Mouse (Mus musculus) kidney, embryonic 15.5 days (tissue): ENCODE measurements around the gene Slc25a47. TPM values are rescaled to one million over a fixed set of nuclear protein-coding genes. Genes with fewer than 3 reads are reported as not detected.

Experiments
- ATAC-seq: fragments of 200-750 bp; cut with Nextera tagmentation; replicated peaks from 2 replicates; pipeline ENCODE4 v1.8.0; 2017; ENCODE audit warnings: moderate TSS enrichment; ENCODE audit not compliant: low FRiP score
- H3K27ac ChIP-seq: fragments of 300-500 bp; sonication (generic); 2 replicates; pipeline ENCODE4 v1.5.1; 2015; ENCODE audit warnings: mild to moderate bottlenecking, inconsistent platforms
- H3K27me3 ChIP-seq: fragments of 300-500 bp; sonication (generic); 2 replicates; pipeline ENCODE4 v1.6.1; 2015; ENCODE audit warnings: inconsistent platforms
- H3K36me3 ChIP-seq: fragments of 300-500 bp; sonication (generic); 2 replicates; pipeline ENCODE4 v1.6.1; 2015; ENCODE audit warnings: inconsistent platforms
- H3K4me1 ChIP-seq: fragments of 300-500 bp; sonication (generic); 2 replicates; pipeline ENCODE4 v1.6.1; 2015; ENCODE audit warnings: inconsistent platforms
- H3K4me2 ChIP-seq: fragments of 300-500 bp; sonication (generic); 2 replicates; pipeline ENCODE4 v1.6.1; 2015; ENCODE audit warnings: moderate library complexity, mild to moderate bottlenecking, inconsistent platforms
- H3K4me3 ChIP-seq: fragments of 300-500 bp; sonication (generic); replicated peaks from 2 replicates; pipeline ENCODE4 v1.5.1; 2015; ENCODE audit warnings: mild to moderate bottlenecking, inconsistent platforms
- H3K9ac ChIP-seq: fragments of 300-500 bp; sonication (generic); 2 replicates; pipeline ENCODE4 v1.6.1; 2015; ENCODE audit warnings: mild to moderate bottlenecking, inconsistent platforms
- H3K9me3 ChIP-seq: fragments of 300-500 bp; sonication (generic); replicated peaks from 2 replicates; pipeline ENCODE4 v1.6.1; 2016; ENCODE audit warnings: inconsistent platforms
- WGBS: fragments of 180-500 bp; shearing (Covaris S2); methylation state at CpG from one replicate; pipeline ENCODE4 v1.1.7; 2015; ENCODE audit warnings: mixed read lengths; 5-methylcytosine and 5-hydroxymethylcytosine counted together
- polyA plus RNA-seq: library from polyadenylated mRNA; unstranded; fragments of >200 nt; fragmentation: Nextera tagmentation; extraction: Ambion mirVana; gene quantifications from 2 replicates; pipeline ENCODE4 v1.2.1, GENCODE M21; 2015

Slc25a47 gene
- polyA plus RNA-seq, 1 experiment from 2014 or later, result 8.8 TPM

DNA sequence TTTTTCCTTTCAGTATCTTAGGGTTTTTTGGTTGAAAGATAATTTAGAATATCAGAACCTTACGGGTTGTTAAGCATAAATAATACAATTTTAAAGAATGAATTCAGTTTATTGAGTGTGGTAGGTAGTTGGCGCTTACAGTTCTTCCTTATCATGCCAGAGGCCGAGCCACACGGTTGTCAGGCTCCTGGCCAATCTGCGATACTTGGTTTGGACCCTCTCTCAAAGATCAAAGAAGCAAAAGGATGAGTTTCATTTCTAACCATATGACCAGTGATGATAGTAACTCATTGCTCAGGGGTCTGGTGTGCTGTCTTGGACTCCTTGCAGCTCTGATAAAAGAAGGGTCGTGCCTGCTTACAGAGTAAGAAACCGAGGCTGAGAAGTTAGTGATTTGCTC, 25.5 kb upstream of the Slc25a47 start:
- H3K36me3 ChIP-seq, result peaks cover 57% of the 10 kb centered on the region
- no peak overlapping the region for H3K4me2 ChIP-seq
- WGBS, result 87% methylated on average over 7 of the region's 7 CpGs
- no peak overlapping the region for H3K27ac ChIP-seq
- H3K27me3 ChIP-seq, result no peaks in the 10 kb centered on the region
- H3K4me1 ChIP-seq, result peaks cover 11% of the 10 kb centered on the region
- H3K9ac ChIP-seq, result no peak overlapping the region
- ATAC-seq, result no peak
- H3K4me3 ChIP-seq, result no peak overlapping the region
- no peaks in the 10 kb centered on the region for H3K9me3 ChIP-seq

DNA sequence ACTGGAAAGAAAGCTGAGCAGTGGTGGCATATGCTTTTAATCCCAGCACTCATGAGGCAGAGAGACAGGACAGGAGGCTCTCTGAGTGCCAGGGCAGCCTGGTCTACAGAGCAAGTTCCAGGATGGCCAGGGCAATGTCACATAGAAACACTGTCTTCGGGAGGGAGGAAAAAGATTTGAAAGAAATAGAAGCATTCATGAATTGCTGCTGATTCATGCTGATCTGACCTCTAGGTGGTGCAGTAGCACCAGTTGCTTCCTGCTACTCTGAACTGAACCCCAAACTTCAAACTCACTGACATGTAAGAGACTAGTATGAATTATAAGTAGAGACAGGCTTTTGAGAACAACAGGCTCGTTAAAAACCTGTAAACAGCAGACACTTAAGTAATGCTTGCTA, 24.7 kb upstream of the Slc25a47 start:
- Histone ChIP-seq H3K9me3 (no peaks in the 10 kb centered on the region), H3K4me3 (no peak overlapping the region), H3K27ac (no peak overlapping the region), H3K9ac (no peak overlapping the region), H3K27me3 (no peaks in the 10 kb centered on the region), H3K36me3 (peaks cover 63% of the 10 kb centered on the region), H3K4me1 (peaks cover 11% of the 10 kb centered on the region), H3K4me2 (no peak overlapping the region)
- no peak for ATAC-seq
- 43% methylated on average over 2 of the region's 2 CpGs for WGBS

DNA sequence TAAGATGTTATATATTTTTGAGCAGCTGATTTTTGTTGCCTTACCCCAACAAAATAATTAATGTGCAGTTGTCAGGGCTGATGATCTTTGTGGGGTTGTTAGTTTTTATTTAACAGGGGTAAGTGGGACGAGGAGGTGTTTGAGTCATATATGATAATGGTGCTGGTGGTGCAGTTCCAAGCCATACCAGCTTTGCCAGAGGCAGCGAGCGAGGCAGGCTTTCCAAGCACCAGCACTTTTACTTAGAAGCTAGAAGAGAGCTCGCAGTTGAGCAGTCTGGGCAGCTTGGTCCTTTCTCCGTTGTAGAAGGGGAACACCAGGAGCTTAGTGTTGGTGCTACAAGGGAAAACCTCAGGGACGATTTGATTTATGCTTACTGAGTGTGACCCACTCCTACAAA, 23.4 kb upstream of the Slc25a47 start:
- no peaks in the 10 kb centered on the region for H3K27me3 ChIP-seq
- H3K4me1 ChIP-seq, result peaks cover 11% of the 10 kb centered on the region
- H3K9ac ChIP-seq, result no peak overlapping the region
- H3K27ac ChIP-seq, result no peak overlapping the region
- H3K4me2 ChIP-seq, result no peak overlapping the region
- no peaks in the 10 kb centered on the region for H3K9me3 ChIP-seq
- ATAC-seq, result no peak
- H3K4me3 ChIP-seq, result no peak overlapping the region
- H3K36me3 ChIP-seq, result peaks cover 64% of the 10 kb centered on the region
- WGBS, result 69% methylated on average over 6 of the region's 6 CpGs

DNA sequence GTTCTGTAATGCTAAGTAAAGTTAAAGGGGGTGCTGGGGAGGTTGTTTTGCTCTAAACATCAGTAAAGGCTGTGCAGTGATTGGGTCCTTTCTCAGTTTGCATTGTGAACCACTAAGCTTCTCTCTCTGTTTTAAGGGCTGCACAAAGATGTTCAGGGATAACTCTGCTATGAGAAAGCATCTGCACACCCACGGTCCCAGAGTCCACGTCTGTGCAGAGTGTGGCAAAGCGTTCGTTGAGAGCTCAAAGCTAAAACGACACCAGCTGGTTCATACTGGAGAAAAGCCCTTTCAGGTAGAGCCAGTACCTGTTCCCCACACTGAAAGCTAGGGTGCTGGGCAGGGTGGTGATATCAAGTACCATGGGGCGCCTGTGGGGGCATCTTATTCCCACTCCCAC, 21.4 kb upstream of the Slc25a47 start:
- H3K9me3 ChIP-seq, result no peaks in the 10 kb centered on the region
- H3K36me3 ChIP-seq, result peaks cover 66% of the 10 kb centered on the region
- peaks cover 11% of the 10 kb centered on the region for H3K4me1 ChIP-seq
- no peak overlapping the region for H3K9ac ChIP-seq
- no peak for ATAC-seq
- 89% methylated on average over 6 of the region's 6 CpGs for WGBS
- no peaks in the 10 kb centered on the region for H3K27me3 ChIP-seq
- no peak overlapping the region for H3K4me3 ChIP-seq
- H3K4me2 ChIP-seq, result no peak overlapping the region
- H3K27ac ChIP-seq, result no peak overlapping the region

DNA sequence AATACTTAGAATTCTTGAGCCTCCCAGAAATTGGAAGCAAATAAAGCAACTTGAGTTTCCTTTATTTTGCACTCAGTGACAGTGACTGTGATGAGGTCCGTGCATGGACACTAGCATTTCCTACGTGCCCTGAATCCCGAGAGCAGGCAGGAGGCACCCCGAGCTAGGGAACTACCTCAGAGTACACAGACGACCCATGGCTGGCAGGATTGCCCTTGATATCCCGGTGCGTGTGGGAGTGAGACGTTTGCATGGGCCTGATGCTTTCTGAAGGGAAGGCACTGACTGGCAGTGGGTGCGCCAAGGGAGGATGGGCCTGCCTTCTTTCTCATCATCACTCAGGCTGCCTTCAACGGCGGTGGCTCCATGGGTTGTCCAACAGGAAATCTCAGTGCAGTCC, 19.3 kb upstream of the Slc25a47 start:
- Histone ChIP-seq H3K4me3 (no peak overlapping the region), H3K27ac (no peak overlapping the region), H3K9me3 (no peaks in the 10 kb centered on the region), H3K4me2 (no peak overlapping the region), H3K27me3 (no peaks in the 10 kb centered on the region), H3K9ac (no peak overlapping the region), H3K36me3 (peaks cover 60% of the 10 kb centered on the region), H3K4me1 (peaks cover under 1% of the 10 kb centered on the region)
- no peak for ATAC-seq
- 73% methylated on average over 11 of the region's 11 CpGs for WGBS

DNA sequence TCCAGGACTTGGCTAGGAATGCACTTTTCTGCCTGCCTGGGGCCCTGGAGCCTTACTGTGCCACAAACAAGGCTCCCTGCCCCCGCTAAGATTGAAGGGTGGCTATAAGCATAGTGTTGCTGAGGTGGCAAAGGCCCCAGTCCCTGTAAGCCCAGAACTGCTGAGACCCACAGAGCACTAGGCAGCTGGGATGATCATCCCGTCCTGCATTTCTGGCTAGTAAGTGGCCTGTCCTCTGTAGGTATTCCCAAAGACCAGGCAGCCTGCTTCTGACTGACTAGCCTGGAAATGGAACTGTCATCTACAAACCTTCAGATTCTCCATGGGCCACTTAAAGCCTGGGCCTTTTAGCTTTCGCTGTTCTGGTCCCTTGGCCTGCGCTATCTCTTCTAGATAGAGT, 15.4 kb upstream of the Slc25a47 start:
- Histone ChIP-seq H3K9ac (no peak overlapping the region), H3K4me3 (no peak overlapping the region), H3K36me3 (peaks cover 41% of the 10 kb centered on the region), H3K9me3 (no peaks in the 10 kb centered on the region), H3K27me3 (no peaks in the 10 kb centered on the region), H3K4me2 (no peak overlapping the region), H3K4me1 (peaks cover 8% of the 10 kb centered on the region; the same call in 1 of the 2 replicates), H3K27ac (no peak overlapping the region)
- ATAC-seq, result no peak
- WGBS, result 86% methylated on average over 4 of the region's 4 CpGs

DNA sequence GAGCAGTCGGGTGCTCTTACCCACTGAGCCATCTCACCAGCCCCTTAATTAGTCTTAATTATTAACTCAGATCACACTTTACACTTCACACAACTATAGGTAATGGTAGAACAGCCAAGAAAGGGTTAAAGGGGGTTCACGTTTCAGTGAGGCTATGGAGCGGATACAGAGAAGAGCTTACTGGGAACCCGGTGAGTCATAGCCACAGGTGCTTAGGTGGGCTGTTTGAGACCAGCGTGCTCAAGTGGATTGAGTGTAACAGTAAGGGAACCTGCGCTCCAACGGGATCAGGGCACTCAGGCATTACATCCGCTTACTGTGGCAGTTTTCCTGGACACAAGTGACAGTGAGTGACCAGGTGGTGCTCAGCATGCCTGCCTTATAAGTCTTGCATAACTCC, 12.8 kb upstream of the Slc25a47 start:
- Histone ChIP-seq H3K9me3 (no peaks in the 10 kb centered on the region), H3K4me3 (no peak overlapping the region), H3K9ac (no peak overlapping the region), H3K27me3 (no peaks in the 10 kb centered on the region), H3K4me2 (no peak overlapping the region), H3K4me1 (peaks cover 8% of the 10 kb centered on the region; the same call in 1 of the 2 replicates), H3K27ac (no peak overlapping the region), H3K36me3 (peaks cover 38% of the 10 kb centered on the region)
- peak; percentile 70 for ATAC-seq
- WGBS, result 42% methylated on average over 8 of the region's 8 CpGs

DNA sequence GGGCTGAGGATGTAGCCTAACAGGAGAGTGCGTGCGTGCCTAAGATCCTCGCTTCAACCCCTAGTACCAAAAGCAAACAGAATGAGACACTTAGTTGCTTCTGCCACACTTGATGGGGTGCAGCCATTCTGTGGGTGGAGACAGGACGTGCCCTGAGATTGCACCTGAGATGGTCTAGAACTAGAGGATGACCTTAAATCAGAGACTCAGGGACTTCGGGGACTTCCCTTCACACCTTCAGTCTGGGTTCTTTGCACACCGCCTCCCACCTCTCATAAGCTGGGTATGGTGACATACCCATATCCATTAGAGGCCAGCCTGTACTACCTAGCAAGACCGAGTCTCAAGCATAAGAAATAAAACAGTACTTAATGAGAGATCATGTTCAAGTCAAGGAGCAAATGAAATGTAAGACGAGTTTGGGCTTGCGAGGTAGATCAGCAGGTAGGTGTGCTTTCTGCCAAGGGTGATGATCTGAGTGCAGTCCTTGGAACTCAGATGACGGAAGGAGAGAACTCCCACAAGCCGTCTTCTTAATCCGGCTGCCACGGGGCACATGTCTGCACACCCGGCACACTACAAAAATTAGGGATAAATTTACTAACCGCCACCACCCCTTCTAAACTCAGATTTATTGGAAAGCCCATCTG, 11.5 kb upstream of the Slc25a47 start:
- peaks cover 28% of the 10 kb centered on the region for H3K36me3 ChIP-seq
- no peak overlapping the region for H3K4me2 ChIP-seq
- no peak overlapping the region for H3K9ac ChIP-seq
- H3K4me1 ChIP-seq, result peaks cover 9% of the 10 kb centered on the region; the same call in 1 of the 2 replicates
- H3K27ac ChIP-seq, result no peak overlapping the region
- no peaks in the 10 kb centered on the region for H3K9me3 ChIP-seq
- no peaks in the 10 kb centered on the region for H3K27me3 ChIP-seq
- no peak overlapping the region for H3K4me3 ChIP-seq
- 75% methylated on average over 15 of the region's 15 CpGs for WGBS
- no peak for ATAC-seq

DNA sequence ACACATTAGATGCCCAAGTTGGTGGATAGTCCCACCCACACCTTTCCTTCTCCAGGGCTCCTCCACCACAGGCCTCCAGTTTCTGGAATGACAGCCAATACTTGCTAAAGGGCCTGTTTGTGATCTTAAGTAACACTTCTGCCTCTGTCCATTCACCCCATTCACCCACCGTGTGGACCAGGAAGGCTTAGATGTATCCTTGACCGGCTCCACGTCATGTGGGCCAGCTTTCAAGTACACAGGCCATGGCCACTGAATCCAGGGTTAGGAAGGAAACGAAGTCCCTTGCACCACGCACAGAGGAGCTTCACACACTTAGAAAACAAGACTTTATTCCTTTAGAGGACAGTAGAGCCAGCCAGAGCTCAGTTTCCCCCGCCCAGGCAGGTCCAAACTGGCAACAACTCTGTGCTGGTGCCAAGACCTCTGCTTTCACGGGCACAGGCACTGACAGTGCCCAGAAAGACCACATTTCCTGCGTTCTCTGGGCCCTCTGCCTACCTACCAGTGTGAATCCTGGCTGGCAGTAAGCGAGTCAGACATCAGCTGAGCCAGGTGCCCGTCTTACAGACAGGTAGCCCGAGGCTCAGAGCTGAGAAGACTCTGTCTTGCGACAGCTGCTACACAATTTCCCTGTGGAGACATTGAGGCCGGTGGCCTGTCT, 10.2 kb upstream of the Slc25a47 start:
- no peak overlapping the region for H3K4me3 ChIP-seq
- H3K9me3 ChIP-seq, result no peaks in the 10 kb centered on the region
- no peaks in the 10 kb centered on the region for H3K27me3 ChIP-seq
- H3K4me2 ChIP-seq, result no peak overlapping the region
- WGBS, result 91% methylated on average over 13 of the region's 13 CpGs
- H3K36me3 ChIP-seq, result peaks cover 21% of the 10 kb centered on the region
- H3K4me1 ChIP-seq, result peaks cover 14% of the 10 kb centered on the region; the same call in 1 of the 2 replicates
- ATAC-seq, result no peak
- no peak overlapping the region for H3K9ac ChIP-seq
- no peak overlapping the region for H3K27ac ChIP-seq

DNA sequence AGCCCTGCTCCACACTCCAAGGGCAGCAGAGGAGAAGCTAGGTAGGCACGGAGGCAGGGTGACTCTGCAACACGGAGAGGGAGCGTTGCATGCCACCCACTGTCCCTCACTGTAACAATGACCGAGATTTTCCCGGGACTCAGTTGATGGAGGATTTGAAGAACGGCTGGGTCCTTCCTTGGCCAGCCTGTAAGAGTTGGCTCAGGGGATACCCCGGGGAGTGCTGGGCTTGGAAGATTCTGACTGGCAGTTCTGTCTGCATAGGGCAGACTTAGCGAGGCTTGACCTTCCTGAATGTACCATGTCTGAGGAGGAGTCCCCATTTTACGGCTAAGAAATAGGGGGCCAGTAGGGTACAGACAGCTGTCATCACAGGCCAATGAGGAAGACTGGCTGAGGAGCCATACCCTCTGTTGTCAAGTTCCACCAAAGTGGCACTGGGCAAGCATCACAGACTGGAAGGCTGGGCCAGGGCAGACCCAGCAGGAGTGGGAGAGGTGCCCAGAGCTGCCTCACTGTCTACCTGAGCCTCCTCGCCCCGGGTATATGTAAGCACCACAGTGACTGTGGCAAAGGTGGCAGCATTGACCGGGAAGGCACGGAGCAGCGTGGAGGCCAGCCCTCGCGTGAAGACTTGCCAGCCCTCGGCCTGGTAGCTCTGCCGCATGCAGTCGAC, 9.4 kb upstream of the Slc25a47 start:
- Histone ChIP-seq H3K27ac (no peak overlapping the region), H3K4me3 (no peak overlapping the region), H3K27me3 (no peaks in the 10 kb centered on the region), H3K9ac (no peak overlapping the region), H3K4me1 (peaks cover 14% of the 10 kb centered on the region; the same call in 1 of the 2 replicates), H3K9me3 (no peaks in the 10 kb centered on the region), H3K36me3 (peaks cover 21% of the 10 kb centered on the region), H3K4me2 (no peak overlapping the region)
- 93% methylated on average over 19 of the region's 19 CpGs for WGBS
- ATAC-seq, result no peak

DNA sequence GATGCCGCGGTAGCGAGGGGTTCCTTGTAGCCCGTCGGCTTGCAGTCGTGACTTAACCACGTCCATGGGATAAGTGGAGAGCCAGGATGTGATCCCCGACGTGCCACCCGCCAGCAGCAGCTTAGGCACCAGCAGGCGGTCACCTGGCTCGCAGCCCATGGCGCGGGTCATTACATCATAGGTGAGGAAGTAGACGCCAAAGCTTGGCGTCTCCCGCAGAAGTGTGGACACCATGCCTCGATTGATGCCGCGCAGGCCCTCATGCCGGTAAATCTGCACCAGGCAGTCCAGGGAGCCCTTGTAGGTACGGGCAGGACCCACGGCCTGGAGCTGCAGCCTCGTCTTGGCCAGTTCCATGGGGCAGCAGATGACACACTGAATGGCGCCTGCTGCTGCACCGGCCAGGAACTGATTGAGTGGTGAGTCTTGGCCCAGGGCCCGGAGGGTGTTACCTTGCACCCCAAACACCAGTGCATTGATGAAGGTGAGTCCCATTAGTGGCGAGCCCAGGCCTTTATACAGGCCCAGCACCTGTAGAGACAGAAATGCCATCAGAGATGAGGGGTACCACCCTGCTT, 8.8 kb upstream of the Slc25a47 start:
- 92% methylated on average over 28 of the region's 28 CpGs for WGBS
- H3K4me2 ChIP-seq, result no peak overlapping the region
- no peak for ATAC-seq

DNA sequence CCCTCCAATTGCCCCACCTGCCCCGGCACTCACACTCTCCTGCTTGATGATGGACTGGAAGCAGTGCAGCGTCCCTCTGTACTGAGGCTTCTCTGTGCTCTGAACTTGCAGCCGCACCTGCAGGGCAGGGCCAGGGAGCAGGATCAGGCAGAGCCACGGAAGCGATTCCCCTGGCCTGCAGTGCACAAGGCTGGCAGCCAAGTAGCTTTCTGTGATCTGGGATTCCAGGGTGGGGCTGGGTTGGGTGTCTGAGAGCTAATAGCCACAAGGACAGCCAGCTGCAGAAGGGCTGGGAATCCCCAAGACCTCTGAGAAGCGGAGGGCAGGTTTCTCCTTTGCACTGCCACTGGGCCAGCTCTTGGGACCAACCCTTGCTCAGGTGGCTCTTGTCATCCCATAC, 8.2 kb upstream of the Slc25a47 start:
- H3K4me1 ChIP-seq, result peaks cover 26% of the 10 kb centered on the region
- no peak overlapping the region for H3K4me2 ChIP-seq
- no peak for ATAC-seq
- H3K36me3 ChIP-seq, result peaks cover 21% of the 10 kb centered on the region
- WGBS, result 97% methylated on average over 6 of the region's 6 CpGs
- H3K27me3 ChIP-seq, result no peaks in the 10 kb centered on the region
- H3K9me3 ChIP-seq, result no peaks in the 10 kb centered on the region
- H3K27ac ChIP-seq, result no peak overlapping the region
- H3K9ac ChIP-seq, result no peak overlapping the region
- no peak overlapping the region for H3K4me3 ChIP-seq

More for the DNA sequence above, 8.8 kb upstream of the Slc25a47 start:
- Histone ChIP-seq H3K9me3 (no peaks in the 10 kb centered on the region), H3K36me3 (peaks cover 21% of the 10 kb centered on the region), H3K27me3 (no peaks in the 10 kb centered on the region), H3K9ac (no peak overlapping the region), H3K4me1 (peaks cover 20% of the 10 kb centered on the region), H3K4me3 (no peak overlapping the region), H3K27ac (no peak overlapping the region)
